Mouse (Mus musculus) heart, embryonic 12.5 days (tissue): Measurements from ENCODE around the gene Sec23b. TPM values are rescaled to one million over a fixed set of nuclear protein-coding genes. Genes with fewer than 3 reads are reported as not detected.
"Not testable (repeated sequence)": the region's sequence is repeated elsewhere in the genome, so short reads cannot be mapped to it uniquely, and the experiment has no call there.

ENCODE experiments used
- ATAC-seq: fragments of 200-750 bp; cut with Nextera tagmentation; 2 replicates; pipeline ENCODE4 v1.8.0; 2017; ENCODE audit warnings: moderate TSS enrichment, moderate library complexity; ENCODE audit not compliant: insufficient number of reproducible peaks, low FRiP score
- H3K27ac ChIP-seq: fragments of 300-500 bp; sonication (generic); 2 replicates; pipeline ENCODE4 v1.5.1; 2016; ENCODE audit warnings: mild to moderate bottlenecking, moderate library complexity; ENCODE audit not compliant: poor library complexity, severe bottlenecking
- H3K27me3 ChIP-seq: fragments of 300-500 bp; sonication (generic); replicated peaks from 2 replicates; pipeline ENCODE4 v1.6.1; 2016; ENCODE audit warnings: mild to moderate bottlenecking, moderate library complexity
- H3K36me3 ChIP-seq: fragments of 300-500 bp; sonication (generic); 2 replicates; pipeline ENCODE4 v1.6.1; 2016; ENCODE audit warnings: mild to moderate bottlenecking, moderate library complexity
- H3K4me1 ChIP-seq: fragments of 300-500 bp; sonication (generic); replicated peaks from 2 replicates; pipeline ENCODE4 v1.6.1; 2016; ENCODE audit warnings: mild to moderate bottlenecking
- H3K4me2 ChIP-seq: fragments of 300-500 bp; sonication (generic); 2 replicates; pipeline ENCODE4 v1.6.1; 2016; ENCODE audit warnings: mild to moderate bottlenecking, moderate library complexity
- H3K4me3 ChIP-seq: fragments of 300-500 bp; sonication (generic); 2 replicates; pipeline ENCODE4 v1.5.1; 2016; ENCODE audit warnings: mild to moderate bottlenecking
- H3K9ac ChIP-seq: fragments of 300-500 bp; sonication (generic); 2 replicates; pipeline ENCODE4 v1.6.1; 2016; ENCODE audit warnings: mild to moderate bottlenecking, moderate library complexity
- H3K9me3 ChIP-seq: fragments of 300-500 bp; sonication (generic); replicated peaks from 2 replicates; pipeline ENCODE4 v1.6.1; 2016; ENCODE audit warnings: mild to moderate bottlenecking, moderate library complexity
- WGBS: fragments of 180-500 bp; shearing (Covaris S2); methylation state at CpG from one replicate; pipeline ENCODE4 v1.1.7; 2016; 5-methylcytosine and 5-hydroxymethylcytosine counted together
- polyA plus RNA-seq: library from polyadenylated mRNA; unstranded; fragments of >200 nt; fragmentation: Nextera tagmentation; extraction: Ambion mirVana; gene quantifications from 2 replicates; pipeline ENCODE4 v1.2.1, GENCODE M21; 2016

The Sec23b gene
- polyA plus RNA-seq, 1 experiment from 2014 or later = 50.6 TPM

- H3K4me3 ChIP-seq = no peak overlapping the region
- no peaks in the 10 kb centered on the region for H3K9me3 ChIP-seq
- H3K36me3 ChIP-seq = peaks cover 53% of the 10 kb centered on the region
- 38% methylated on average over 1 of the region's 1 CpGs for WGBS
- no peak for ATAC-seq
- no peak overlapping the region for H3K4me2 ChIP-seq
- H3K27ac ChIP-seq = no peak overlapping the region
- peaks cover 19% of the 10 kb centered on the region; the same call in 1 of the 2 replicates for H3K4me1 ChIP-seq
- no peak overlapping the region for H3K9ac ChIP-seq
- no peaks in the 10 kb centered on the region for H3K27me3 ChIP-seq
Measured at GRCm38 (mm10) chr2:144545481-144545880, 10.5 kb upstream of the Sec23b start.

GRCm38 (mm10) chr2:144547559-144547958 lies 8.5 kb upstream of the Sec23b start:
- Histone ChIP-seq H3K9ac (no peak overlapping the region), H3K27me3 (no peaks in the 10 kb centered on the region), H3K4me2 (no peak overlapping the region), H3K4me1 (peaks cover 19% of the 10 kb centered on the region; the same call in 1 of the 2 replicates), H3K36me3 (peaks cover 41% of the 10 kb centered on the region), H3K4me3 (no peak overlapping the region), H3K27ac (no peak overlapping the region), H3K9me3 (no peaks in the 10 kb centered on the region)
- 80% methylated on average over 4 of the region's 4 CpGs for WGBS
- ATAC-seq = no peak

- WGBS = under 1% methylated on average over 17 of the region's 17 CpGs
Measured at GRCm38 (mm10) chr2:144550529-144550928, 5.5 kb upstream of the Sec23b start, which contains the start of gene Rbbp9. Gene Rbbp9 (minus strand): TSS chr2:144550869.

GRCm38 (mm10) chr2:144553905-144554304 lies 2.1 kb upstream of the Sec23b start:
- Histone ChIP-seq H3K27ac (no peak overlapping the region), H3K9ac (no peak overlapping the region), H3K36me3 (no peaks in the 10 kb centered on the region), H3K4me3 (no peak overlapping the region), H3K4me2 (no peak overlapping the region), H3K4me1 (peaks cover 4% of the 10 kb centered on the region), H3K9me3 (no peaks in the 10 kb centered on the region), H3K27me3 (no peaks in the 10 kb centered on the region)
- no peak for ATAC-seq
- 88% methylated on average over 3 of the region's 3 CpGs for WGBS

More at GRCm38 (mm10) chr2:144550529-144550928, 5.5 kb upstream of the Sec23b start, which contains the start of gene Rbbp9:
- Histone ChIP-seq H3K9me3 (no peaks in the 10 kb centered on the region), H3K4me2 (peak within 1 kb of the TSS; percentile 67), H3K9ac (peak within 1 kb of the TSS; percentile 80), H3K27ac (peak within 1 kb of the TSS; percentile 49; the same call in 1 of the 2 replicates), H3K4me3 (peak within 1 kb of the TSS; percentile 65), H3K4me1 (peaks cover 6% of the 10 kb centered on the region; the same call in 1 of the 2 replicates), H3K27me3 (no peaks in the 10 kb centered on the region), H3K36me3 (peaks cover 20% of the 10 kb centered on the region)
- ATAC-seq = peak; percentile 88

- Histone ChIP-seq H3K4me1 (peaks cover 4% of the 10 kb centered on the region), H3K9ac (peak overlapping the region; percentile 65), H3K27ac (peak overlapping the region; percentile 93), H3K4me3 (peak overlapping the region; percentile 90), H3K27me3 (no peaks in the 10 kb centered on the region), H3K36me3 (peaks cover 12% of the 10 kb centered on the region), H3K4me2 (peak overlapping the region; percentile 61), H3K9me3 (no peaks in the 10 kb centered on the region)
- no peak for ATAC-seq
- 2% methylated on average over 14 of the region's 14 CpGs for WGBS
Measured at GRCm38 (mm10) chr2:144555286-144555819, 676 bp upstream of the Sec23b start.

GRCm38 (mm10) chr2:144588723-144589122 lies 32.7 kb downstream of the Sec23b start:
- no peak overlapping the region for H3K9ac ChIP-seq

GRCm38 (mm10) chr2:144593036-144593435 lies 37.0 kb downstream of the Sec23b start:
- peaks cover 22% of the 10 kb centered on the region for H3K36me3 ChIP-seq
- H3K27me3 ChIP-seq, H3K27ac ChIP-seq, H3K9ac ChIP-seq, ATAC-seq, H3K4me3 ChIP-seq, H3K4me1 ChIP-seq, H3K9me3 ChIP-seq, H3K4me2 ChIP-seq: not testable (repeated sequence)
- 66% methylated on average over 8 of the region's 8 CpGs for WGBS

More at GRCm38 (mm10) chr2:144588723-144589122, 32.7 kb downstream of the Sec23b start:
- Histone ChIP-seq H3K4me2 (no peak overlapping the region), H3K36me3 (peaks cover 61% of the 10 kb centered on the region), H3K4me3 (no peak overlapping the region), H3K27me3 (no peaks in the 10 kb centered on the region), H3K9me3 (peaks cover 4% of the 10 kb centered on the region), H3K27ac (no peak overlapping the region), H3K4me1 (no peaks in the 10 kb centered on the region)
- WGBS = 74% methylated on average over 4 of the region's 4 CpGs
- no peak for ATAC-seq

- H3K27ac ChIP-seq = peak within 1 kb of the TSS; percentile 24; the same call in 1 of the 2 replicates
- peaks cover 12% of the 10 kb centered on the region for H3K36me3 ChIP-seq
- ATAC-seq = peak; percentile 92
- no peaks in the 10 kb centered on the region for H3K4me1 ChIP-seq
- peak within 1 kb of the TSS; percentile 77 for H3K4me2 ChIP-seq
- H3K4me3 ChIP-seq = peak within 1 kb of the TSS; percentile 62
- no peaks in the 10 kb centered on the region for H3K27me3 ChIP-seq
- 1% methylated on average over 31 of the region's 31 CpGs for WGBS
- H3K9me3 ChIP-seq = no peaks in the 10 kb centered on the region
- peak within 1 kb of the TSS; percentile 73 for H3K9ac ChIP-seq
Measured at GRCm38 (mm10) chr2:144593951-144594651, 38.1 kb downstream of the Sec23b start, which contains the start of gene Smim26. Gene Smim26 (plus strand): TSS chr2:144594054.

GRCm38 (mm10) chr2:144598006-144598405 lies 42.0 kb downstream of the Sec23b start:
- Histone ChIP-seq H3K4me2 (no peak overlapping the region), H3K36me3 (no peaks in the 10 kb centered on the region), H3K27ac (no peak overlapping the region), H3K9ac (no peak overlapping the region), H3K9me3 (no peaks in the 10 kb centered on the region), H3K4me3 (no peak overlapping the region), H3K27me3 (no peaks in the 10 kb centered on the region), H3K4me1 (no peaks in the 10 kb centered on the region)
- WGBS = 74% methylated on average over 2 of the region's 2 CpGs
- no peak for ATAC-seq

- Histone ChIP-seq H3K9me3 (no peaks in the 10 kb centered on the region), H3K4me1 (no peaks in the 10 kb centered on the region), H3K27me3 (no peaks in the 10 kb centered on the region), H3K9ac (peak within 1 kb of the TSS; percentile 86), H3K36me3 (no peaks in the 10 kb centered on the region), H3K4me3 (peak within 1 kb of the TSS; percentile 77), H3K27ac (no peak within 1 kb of the TSS), H3K4me2 (peak within 1 kb of the TSS; percentile 70)
- ATAC-seq = peak; percentile 96
- WGBS = 3% methylated on average over 48 of the region's 50 CpGs
Measured at GRCm38 (mm10) chr2:144599831-144600687, 44.0 kb downstream of the Sec23b start, which contains the start of gene Dtd1. Gene Dtd1 (plus strand): TSS chr2:144599897.
